Mouse (Mus musculus) brain, adult 2 months (tissue): ENCODE measurements at regions not wholly inside any gene's neighbourhood (a gene's known extent, or its start where the extent isn't known, plus 50 kb on each side); places are given as distances from the start of the nearest gene placed in this dataset.
"Not testable (repeated sequence)": the region's sequence is repeated elsewhere in the genome, so short reads cannot be mapped to it uniquely, and the experiment has no call there.

Experiments used
- DNase-seq: peaks from one replicate; pipeline ENCODE4 v3.0.0; 2011; ENCODE audit warnings: low read depth, low spot score

- DNase-seq, result peak; percentile 41
Observed at GRCm38 (mm10) chr4:110038696-110039095, 60.8 kb downstream of the Dmrta2 start.

DNA sequence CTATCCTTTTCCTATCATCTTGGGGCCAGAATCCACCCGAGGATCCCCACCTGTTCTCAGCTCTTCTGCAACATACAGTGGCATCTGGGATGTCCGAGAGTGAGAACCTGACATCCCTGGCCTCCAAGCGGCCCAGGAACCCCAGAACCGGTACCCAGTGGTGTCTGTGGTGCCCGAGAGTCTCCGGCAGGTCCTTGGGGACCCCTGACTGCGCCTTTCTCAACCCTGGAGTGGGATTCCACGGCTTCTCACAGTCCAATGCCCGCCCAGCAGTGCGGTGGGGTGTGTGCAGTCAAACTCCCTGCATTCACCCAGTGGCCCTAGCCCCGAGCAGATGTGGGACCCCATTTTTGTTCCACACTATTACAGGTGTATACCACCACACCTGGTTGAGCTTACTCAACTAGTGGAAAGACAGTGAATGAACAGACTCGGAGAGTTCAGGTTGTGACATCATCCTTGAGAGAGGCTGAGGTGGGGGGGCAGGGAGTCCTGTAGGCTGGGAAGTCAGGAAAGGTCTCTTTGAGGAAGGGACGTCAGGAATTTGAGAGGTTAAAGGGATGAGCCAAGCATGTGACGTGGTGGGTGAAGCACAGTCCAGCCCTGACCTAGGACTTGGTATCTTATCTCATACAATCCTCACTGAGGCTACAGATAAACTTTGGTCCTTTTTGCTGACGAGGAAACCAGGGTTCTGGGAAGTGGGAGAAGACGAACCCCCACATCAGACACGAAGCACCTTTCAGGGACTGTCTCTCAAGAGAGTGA is 67.2 kb downstream of the Dmrta2 start:
- DNase-seq, result no peak

GRCm38 (mm10) chr4:110045651-110046269 is 67.9 kb downstream of the Dmrta2 start:
- no peak for DNase-seq

- peak; percentile 76 for DNase-seq
Observed at GRCm38 (mm10) chr4:110046270-110046651, 68.4 kb downstream of the Dmrta2 start.

DNA sequence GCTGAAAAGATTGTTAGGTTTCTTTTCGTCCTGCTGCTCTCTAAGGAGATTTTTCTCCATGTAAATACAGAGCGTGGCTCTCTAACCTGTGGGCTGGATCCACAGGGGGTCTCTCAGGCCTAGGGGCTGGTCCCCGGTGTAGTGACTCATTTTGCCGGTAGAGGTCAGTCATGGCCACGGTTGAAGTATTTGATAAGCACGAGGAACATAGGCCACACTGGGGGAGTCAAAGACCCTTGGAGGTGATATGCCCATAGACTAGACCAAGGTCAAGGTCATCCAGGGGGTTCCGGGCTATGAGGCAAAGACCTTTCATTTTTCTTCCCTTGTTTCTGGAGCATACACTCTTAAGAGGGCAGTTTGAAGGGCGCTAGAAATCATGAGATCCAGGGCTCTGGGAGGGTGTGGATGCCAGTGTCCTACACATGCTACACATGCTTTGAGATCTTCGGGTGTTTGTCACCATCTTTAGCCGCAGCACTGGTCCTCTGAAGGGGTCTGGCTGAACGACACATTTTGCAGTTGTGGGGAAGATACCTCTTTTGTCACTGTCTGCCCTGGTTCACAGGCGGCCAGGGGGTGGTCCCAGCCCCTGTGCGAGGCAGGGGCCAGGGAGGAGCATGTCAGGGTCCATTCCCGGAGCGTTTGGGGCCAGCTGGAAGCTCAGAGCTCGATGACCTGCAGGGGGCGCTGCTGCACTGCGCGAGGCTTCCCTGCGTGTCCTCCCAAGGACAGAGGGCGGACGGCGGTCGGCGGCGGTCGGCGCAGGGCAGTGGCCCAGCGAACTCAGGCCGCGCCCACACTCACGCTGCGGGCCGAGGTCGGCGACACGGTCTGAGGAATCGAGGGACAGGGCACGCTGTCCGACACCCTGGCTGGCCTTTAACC is 72.8 kb downstream of the Dmrta2 start:
- DNase-seq, result peak; percentile 88

DNA sequence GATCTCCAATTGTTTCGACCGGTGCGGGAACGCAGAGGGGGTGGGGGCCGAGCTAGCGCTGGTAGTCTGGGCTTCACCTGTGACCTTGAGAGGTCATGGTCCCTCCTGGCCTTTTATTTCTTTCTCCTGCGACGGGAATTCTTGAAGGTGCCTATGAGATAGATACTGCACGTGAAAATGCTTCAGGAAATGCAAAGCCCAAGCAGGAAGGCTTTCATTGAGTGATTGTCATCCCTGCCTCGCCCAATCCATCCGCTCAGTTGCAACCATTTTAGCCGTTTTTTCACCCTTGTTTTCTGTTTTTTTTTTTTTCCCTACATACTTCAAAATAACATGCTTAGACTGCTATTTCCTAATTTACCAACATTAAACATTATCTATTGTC is 73.4 kb downstream of the Dmrta2 start:
- peak; percentile 35 for DNase-seq

DNA sequence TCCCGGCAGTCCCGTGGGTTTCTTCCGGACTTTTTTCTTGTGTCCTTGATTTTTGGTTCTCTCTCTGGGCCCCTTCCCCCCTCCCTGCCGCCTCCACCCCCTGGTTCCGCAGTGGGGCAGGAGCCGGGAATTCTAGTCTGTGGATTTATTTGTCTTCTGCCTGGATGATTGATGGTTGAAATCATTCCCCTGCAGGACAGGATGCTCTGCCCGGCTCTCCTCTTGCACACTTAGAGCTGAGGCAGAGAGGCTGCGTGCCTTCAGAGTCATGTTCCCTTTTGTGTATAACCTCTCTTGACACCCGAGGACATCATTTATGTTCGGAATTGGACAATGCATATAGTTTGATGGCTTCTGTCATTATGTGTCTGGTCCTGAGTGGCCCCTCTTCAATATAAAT is 74.0 kb downstream of the Dmrta2 start:
- DNase-seq, result peak; percentile 21

DNA sequence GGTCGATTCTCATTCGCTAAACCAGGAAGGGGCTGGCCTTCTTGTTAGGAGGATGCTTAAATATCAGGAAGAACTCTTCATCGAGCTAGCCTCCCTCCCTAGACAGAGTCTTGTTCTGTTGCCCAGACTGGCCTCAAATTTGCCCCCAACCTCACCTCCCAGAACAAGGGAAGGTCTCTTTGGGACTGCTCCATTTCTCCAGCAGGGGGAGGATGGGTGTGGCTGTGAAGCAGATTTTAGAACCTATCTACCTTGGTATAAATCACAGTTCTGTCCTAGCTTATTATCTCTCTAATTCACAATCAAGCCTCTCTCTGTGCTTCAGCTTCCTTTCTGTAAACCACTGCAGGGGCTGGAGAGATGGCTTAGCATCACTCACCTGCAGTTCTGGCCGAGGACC is 75.1 kb downstream of the Dmrta2 start:
- no peak for DNase-seq

GRCm38 (mm10) chr4:110073836-110074235 is 96.0 kb downstream of the Dmrta2 start:
- no peak for DNase-seq

DNA sequence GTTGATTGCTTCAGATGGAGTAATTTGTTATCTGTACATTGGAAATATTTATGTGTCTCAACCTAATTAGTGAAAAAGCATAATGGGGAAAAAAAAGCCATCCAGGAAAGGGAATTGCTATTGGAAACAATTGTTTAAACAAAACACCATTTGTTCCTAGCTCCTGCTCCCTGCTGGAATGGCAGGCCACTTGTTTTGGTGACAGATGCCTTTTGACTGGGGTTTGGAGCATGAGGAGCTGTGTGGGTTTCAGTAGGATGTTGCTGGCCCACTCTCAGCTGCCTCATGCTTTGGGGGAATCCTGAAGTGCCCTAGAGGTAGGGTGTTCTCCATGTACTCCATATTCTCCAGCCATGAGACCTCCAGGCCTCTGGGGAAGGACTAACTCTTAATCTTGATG is 105.5 kb downstream of the Dmrta2 start:
- peak; percentile 10 for DNase-seq

- peak; percentile 17 for DNase-seq
Observed at GRCm38 (mm10) chr4:110087570-110088247, 109.9 kb downstream of the Dmrta2 start.

DNA sequence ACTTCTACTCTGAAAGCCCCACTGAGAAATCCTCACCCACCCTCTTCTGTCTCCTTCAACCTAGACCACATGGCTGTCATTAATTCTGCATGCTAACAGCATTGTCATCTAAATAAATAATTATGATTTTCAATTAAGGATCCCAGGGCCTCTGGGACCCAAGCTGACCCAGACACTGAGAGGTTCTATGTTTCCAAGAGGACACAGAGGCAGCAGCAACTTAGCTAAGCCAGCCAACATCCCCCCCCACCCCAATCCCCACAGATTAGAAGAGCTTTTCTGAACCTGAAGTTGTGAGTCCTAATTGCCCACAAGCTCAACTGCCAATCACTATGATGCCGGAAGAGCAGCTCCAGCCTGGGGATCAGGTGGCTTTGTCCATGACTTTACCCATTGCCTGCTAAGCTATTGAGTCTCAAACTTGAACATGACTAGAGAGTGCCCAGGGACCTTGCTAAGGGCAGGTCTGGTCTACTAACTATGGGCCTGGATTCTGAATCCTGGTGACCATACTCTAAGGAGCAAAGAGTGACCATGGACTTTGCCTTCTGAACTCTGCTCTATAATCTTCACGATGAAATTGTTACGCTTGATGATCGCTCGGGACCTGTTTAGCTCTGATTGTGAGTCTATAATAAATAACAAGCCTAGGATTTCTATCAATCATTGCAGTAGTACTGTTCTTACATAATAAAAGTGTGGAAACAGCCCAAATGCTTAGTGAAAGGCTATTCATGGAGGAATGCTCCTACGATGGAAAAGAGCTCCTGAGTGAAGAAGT is 115.4 kb downstream of the Dmrta2 start:
- DNase-seq, result no peak

- DNase-seq, result no peak
Observed at GRCm38 (mm10) chr4:110094541-110094940, 116.7 kb downstream of the Dmrta2 start.

- DNase-seq, result peak; percentile 7
Observed at GRCm38 (mm10) chr4:110095760-110096593, 118.1 kb downstream of the Dmrta2 start.

- not testable (repeated sequence) for DNase-seq
Observed at GRCm38 (mm10) chr4:110104119-110104518, 126.3 kb downstream of the Dmrta2 start.

GRCm38 (mm10) chr4:110106620-110107243 is 128.9 kb downstream of the Dmrta2 start:
- DNase-seq, result no peak

GRCm38 (mm10) chr4:110119438-110119837 is 141.6 kb downstream of the Dmrta2 start:
- peak; percentile 10 for DNase-seq

DNA sequence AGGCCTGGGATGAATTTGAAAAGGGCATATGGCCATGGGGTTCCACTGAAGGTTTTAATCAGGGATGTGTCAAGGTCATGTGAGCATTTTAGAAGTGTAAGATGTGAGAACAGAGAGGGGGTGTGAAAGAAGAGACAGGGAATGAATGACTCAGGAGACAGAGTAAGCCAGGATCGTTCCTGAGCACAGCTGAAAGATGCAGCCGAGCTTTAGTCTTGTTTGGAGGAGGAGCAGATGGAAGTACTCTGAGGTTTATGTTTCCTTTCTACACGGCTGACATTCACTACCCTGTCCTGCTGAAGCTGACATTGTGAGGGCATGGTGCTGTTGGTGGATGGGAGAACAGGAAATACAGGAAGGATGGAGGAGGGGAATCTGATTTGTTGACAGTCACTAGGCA is 142.0 kb downstream of the Dmrta2 start:
- peak; percentile 62 for DNase-seq

- DNase-seq, result peak; percentile 29
Observed at GRCm38 (mm10) chr4:110120761-110121160, 142.9 kb downstream of the Dmrta2 start.

- DNase-seq, result peak; percentile 8
Observed at GRCm38 (mm10) chr4:110121447-110121846, 143.6 kb downstream of the Dmrta2 start.
